Mouse (Mus musculus) midbrain, embryonic 11.5 days (tissue): ENCODE measurements around the gene Psen2. TPM values are rescaled to one million over a fixed set of nuclear protein-coding genes. Genes with fewer than 3 reads are reported as not detected.

ENCODE experiments used
- ATAC-seq: fragments of 200-750 bp; cut with Nextera tagmentation; 2 replicates; pipeline ENCODE4 v1.8.0; 2017; ENCODE audit warnings: moderate TSS enrichment, moderate library complexity; ENCODE audit not compliant: low FRiP score
- DNase-seq: peaks from one replicate; pipeline ENCODE4 v3.0.0; 2015; ENCODE audit warnings: low spot score; ENCODE audit errors: missing footprints
- H3K27ac ChIP-seq: fragments of 300-500 bp; sonication (generic); 2 replicates; pipeline ENCODE4 v1.5.1; 2014; ENCODE audit warnings: low read depth, low read length
- H3K27me3 ChIP-seq: fragments of 300-500 bp; sonication (generic); 2 replicates; pipeline ENCODE4 v1.6.1; 2014; ENCODE audit warnings: mild to moderate bottlenecking, low read length, moderate library complexity, mixed read lengths; ENCODE audit not compliant: control insufficient read depth, insufficient read depth
- H3K36me3 ChIP-seq: fragments of 300-500 bp; sonication (generic); 2 replicates; pipeline ENCODE4 v1.6.1; 2014; ENCODE audit warnings: mild to moderate bottlenecking, low read length, moderate library complexity, mixed read lengths; ENCODE audit not compliant: control insufficient read depth, insufficient read depth
- H3K4me1 ChIP-seq: fragments of 300-500 bp; sonication (generic); 2 replicates; pipeline ENCODE4 v1.6.1; 2014; ENCODE audit warnings: low read length; ENCODE audit not compliant: control insufficient read depth, insufficient read depth
- H3K4me2 ChIP-seq: fragments of 300-500 bp; sonication (generic); 2 replicates; pipeline ENCODE4 v1.6.1; 2014; ENCODE audit warnings: mild to moderate bottlenecking, moderate library complexity
- H3K4me3 ChIP-seq: fragments of 300-500 bp; sonication (generic); 2 replicates; pipeline ENCODE4 v1.5.1; 2014; ENCODE audit warnings: low read depth, low read length
- H3K9ac ChIP-seq: fragments of 300-500 bp; sonication (generic); 2 replicates; pipeline ENCODE4 v1.6.1; 2014; ENCODE audit warnings: low read length
- H3K9me3 ChIP-seq: fragments of 300-500 bp; sonication (generic); 2 replicates; pipeline ENCODE4 v1.6.1; 2016; ENCODE audit warnings: low read length; ENCODE audit not compliant: control insufficient read depth
- WGBS: fragments of 180-500 bp; shearing (Covaris S2); extraction: QIAGEN DNeasy Blood & Tissue Kit; methylation state at CpG from one replicate; pipeline ENCODE4 v1.1.7; 2014; 5-methylcytosine and 5-hydroxymethylcytosine counted together
- polyA plus RNA-seq: library from polyadenylated mRNA; unstranded; fragments of >200 nt; fragmentation: Nextera tagmentation; extraction: Ambion mirVana; gene quantifications from 2 replicates; pipeline ENCODE4 v1.2.1, GENCODE M21; 2014

The Psen2 gene
- polyA plus RNA-seq, 1 experiment from 2014 or later = 5.4 TPM

DNA sequence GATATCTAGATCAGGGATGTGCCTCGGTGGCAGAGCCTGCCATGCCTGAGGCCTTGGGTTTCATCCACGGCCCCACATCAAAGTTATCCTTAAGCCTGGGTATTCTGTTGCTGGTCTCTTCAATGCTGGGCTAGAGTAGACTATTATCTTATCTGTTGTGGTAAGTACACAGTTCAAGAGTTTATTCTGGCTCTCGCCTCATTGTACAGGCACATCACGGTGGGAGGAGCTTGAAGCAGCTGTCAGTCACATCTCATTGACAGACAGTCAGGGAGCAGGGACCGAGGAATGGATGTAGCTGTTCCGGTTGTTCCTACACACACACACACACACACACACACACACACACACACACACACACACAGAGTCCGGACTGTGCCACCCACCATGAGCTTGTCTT is 15.3 kb downstream of the Psen2 start:
- Histone ChIP-seq H3K36me3 (no peaks in the 10 kb centered on the region), H3K4me1 (peaks cover 8% of the 10 kb centered on the region), H3K4me3 (no peak overlapping the region), H3K9me3 (no peaks in the 10 kb centered on the region), H3K27ac (no peak overlapping the region), H3K4me2 (no peak overlapping the region), H3K27me3 (no peaks in the 10 kb centered on the region), H3K9ac (no peak overlapping the region)
- ATAC-seq = no peak
- 86% methylated on average over 7 of the region's 7 CpGs for WGBS
- DNase-seq = no peak

- Histone ChIP-seq H3K27me3 (no peaks in the 10 kb centered on the region), H3K4me2 (no peak overlapping the region), H3K36me3 (no peaks in the 10 kb centered on the region), H3K4me1 (peaks cover 5% of the 10 kb centered on the region), H3K27ac (no peak overlapping the region), H3K4me3 (no peak overlapping the region), H3K9ac (no peak overlapping the region), H3K9me3 (no peaks in the 10 kb centered on the region)
- DNase-seq (no peak), ATAC-seq (no peak)
- 91% methylated on average over 13 of the region's 13 CpGs for whole genome bisulfite sequencing
Observed at GRCm38 (mm10) chr1:180245741-180246507, 17.3 kb downstream of the Psen2 start.

DNA sequence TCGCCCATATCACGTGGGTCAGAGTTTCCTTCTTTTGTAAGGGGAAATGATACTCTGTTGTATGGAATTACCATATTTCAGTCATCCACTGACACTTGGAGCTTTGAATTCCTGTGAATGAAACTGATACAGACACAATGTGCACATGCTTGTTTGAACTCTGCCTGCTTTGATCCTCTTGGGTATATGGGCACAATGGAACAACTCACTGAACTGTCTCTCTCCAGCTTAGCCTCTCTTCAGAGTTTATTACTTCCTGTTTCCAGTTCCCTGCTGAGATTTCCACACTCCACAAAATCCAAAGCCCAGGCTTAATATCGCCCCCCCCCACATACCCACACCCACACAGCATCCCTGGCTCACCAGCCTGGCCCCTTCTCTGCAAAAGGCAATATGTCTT is 31.5 kb downstream of the Psen2 start:
- Histone ChIP-seq H3K4me2 (no peak overlapping the region), H3K9ac (no peak overlapping the region), H3K9me3 (peaks cover 2% of the 10 kb centered on the region; the same call in 1 of the 2 replicates), H3K27me3 (no peaks in the 10 kb centered on the region), H3K27ac (no peak overlapping the region), H3K36me3 (no peaks in the 10 kb centered on the region), H3K4me3 (no peak overlapping the region), H3K4me1 (no peaks in the 10 kb centered on the region)
- DNase-seq (peak; percentile 70), ATAC-seq (no peak)
- 70% methylated on average over 3 of the region's 3 CpGs for WGBS

- Histone ChIP-seq H3K36me3 (no peaks in the 10 kb centered on the region), H3K9me3 (peaks cover 2% of the 10 kb centered on the region; the same call in 1 of the 2 replicates), H3K27ac (no peak overlapping the region), H3K27me3 (no peaks in the 10 kb centered on the region), H3K9ac (no peak overlapping the region), H3K4me1 (peaks cover 3% of the 10 kb centered on the region; the same call in 1 of the 2 replicates), H3K4me2 (no peak overlapping the region), H3K4me3 (no peak overlapping the region)
- DNase-seq = peak; percentile 92
- WGBS = 37% methylated on average over 2 of the region's 2 CpGs
- ATAC-seq = no peak
Observed at GRCm38 (mm10) chr1:180230580-180230979, 32.7 kb downstream of the Psen2 start.

GRCm38 (mm10) chr1:180229906-180230305 is 33.3 kb downstream of the Psen2 start:
- WGBS = 89% methylated on average over 7 of the region's 7 CpGs
- H3K9me3 ChIP-seq = peaks cover 2% of the 10 kb centered on the region; the same call in 1 of the 2 replicates
- no peak overlapping the region for H3K9ac ChIP-seq
- H3K4me3 ChIP-seq = no peak overlapping the region
- H3K36me3 ChIP-seq = no peaks in the 10 kb centered on the region
- H3K4me1 ChIP-seq = peaks cover 5% of the 10 kb centered on the region; the same call in 1 of the 2 replicates
- H3K27me3 ChIP-seq = no peaks in the 10 kb centered on the region
- ATAC-seq (no peak), DNase-seq (no peak)
- H3K4me2 ChIP-seq = no peak overlapping the region
- H3K27ac ChIP-seq = no peak overlapping the region

DNA sequence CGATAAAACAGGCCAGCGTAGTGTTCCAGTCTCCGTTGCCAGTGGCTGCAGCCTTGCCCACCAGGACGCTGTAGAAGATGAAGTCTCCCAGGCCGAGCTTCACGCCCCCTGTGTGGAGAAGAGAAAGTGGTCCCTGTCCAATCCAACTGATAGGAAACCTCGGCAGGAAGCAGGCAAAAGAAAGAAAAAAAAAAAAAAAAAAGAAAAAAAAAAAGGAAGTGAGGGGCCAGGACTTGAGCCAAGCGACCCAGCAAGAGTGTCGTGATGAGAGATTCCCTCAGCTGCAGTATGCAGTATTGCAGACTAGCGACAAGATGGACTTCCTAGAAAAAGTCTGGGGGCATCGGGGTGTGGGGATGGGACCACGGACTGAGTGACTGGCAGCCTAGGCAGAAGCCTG is 34.4 kb downstream of the Psen2 start:
- Histone ChIP-seq H3K9me3 (peaks cover 2% of the 10 kb centered on the region; the same call in 1 of the 2 replicates), H3K4me1 (peaks cover 5% of the 10 kb centered on the region; the same call in 1 of the 2 replicates), H3K36me3 (no peaks in the 10 kb centered on the region), H3K9ac (no peak overlapping the region), H3K4me3 (no peak overlapping the region), H3K27ac (no peak overlapping the region), H3K27me3 (no peaks in the 10 kb centered on the region), H3K4me2 (no peak overlapping the region)
- DNase-seq = no peak
- WGBS = 87% methylated on average over 12 of the region's 12 CpGs
- ATAC-seq = no peak

GRCm38 (mm10) chr1:180226766-180227165 is 36.5 kb downstream of the Psen2 start:
- no peaks in the 10 kb centered on the region for H3K36me3 ChIP-seq
- 80% methylated on average over 3 of the region's 3 CpGs for WGBS
- H3K4me3 ChIP-seq = no peak overlapping the region
- peaks cover 2% of the 10 kb centered on the region; the same call in 1 of the 2 replicates for H3K9me3 ChIP-seq
- H3K27ac ChIP-seq = no peak overlapping the region
- H3K4me2 ChIP-seq = no peak overlapping the region
- ATAC-seq (no peak), DNase-seq (no peak)
- no peaks in the 10 kb centered on the region for H3K27me3 ChIP-seq
- H3K9ac ChIP-seq = no peak overlapping the region
- H3K4me1 ChIP-seq = peaks cover 5% of the 10 kb centered on the region; the same call in 1 of the 2 replicates

GRCm38 (mm10) chr1:180226221-180226713 is 37.0 kb downstream of the Psen2 start:
- Histone ChIP-seq H3K9ac (peak overlapping the region; percentile 45), H3K27me3 (no peaks in the 10 kb centered on the region), H3K27ac (no peak overlapping the region), H3K4me3 (peak overlapping the region; percentile 37), H3K4me2 (peak overlapping the region; percentile 64), H3K9me3 (peaks cover 2% of the 10 kb centered on the region; the same call in 1 of the 2 replicates), H3K36me3 (no peaks in the 10 kb centered on the region), H3K4me1 (peaks cover 5% of the 10 kb centered on the region; the same call in 1 of the 2 replicates)
- 18% methylated on average over 12 of the region's 12 CpGs for WGBS
- DNase-seq = peak; percentile 89
- ATAC-seq = peak; percentile 61

- peak; percentile 76 for ATAC-seq
- Histone ChIP-seq H3K27me3 (no peaks in the 10 kb centered on the region), H3K36me3 (no peaks in the 10 kb centered on the region), H3K9me3 (peaks cover 2% of the 10 kb centered on the region; the same call in 1 of the 2 replicates), H3K4me2 (peak overlapping the region; percentile 64), H3K4me3 (peak overlapping the region; percentile 37), H3K27ac (no peak overlapping the region), H3K9ac (peak overlapping the region; percentile 45), H3K4me1 (peaks cover 5% of the 10 kb centered on the region; the same call in 1 of the 2 replicates)
- WGBS = 16% methylated on average over 21 of the region's 21 CpGs
- DNase-seq = peak; percentile 90
Observed at GRCm38 (mm10) chr1:180225500-180226220, 37.6 kb downstream of the Psen2 start.
